Mouse (Mus musculus): ENCODE results near the gene Gjb4.
A peak's percentile ranks its signal among the peaks of the same experiment; 100 is the strongest.

The Gjb4 gene

GRCm38 (mm10) chr4:127353951-127354438 lies at the start of gene Gjb4:
Gene Gjb4, minus strand, starts transcription at chr4:127354081.
- DNase-seq (ENCODE audit: extremely low read depth, low read depth), result no peak

GRCm38 (mm10) chr4:127402614-127403013 lies 48.7 kb upstream of the Gjb4 start:
- DNase-seq (ENCODE audit: extremely low read depth, low read depth), result peak; percentile 9

- no peak for DNase-seq (ENCODE audit: extremely low read depth, low read depth)
Measured at GRCm38 (mm10) chr4:127402166-127402565, 48.3 kb upstream of the Gjb4 start.

- no peak for DNase-seq (ENCODE audit: extremely low read depth, low read depth)
Measured at GRCm38 (mm10) chr4:127400165-127401145, 46.6 kb upstream of the Gjb4 start.

GRCm38 (mm10) chr4:127395591-127395990 lies 41.7 kb upstream of the Gjb4 start:
- DNase-seq (ENCODE audit: extremely low read depth, low read depth), result no peak

- DNase-seq (ENCODE audit: extremely low read depth, low read depth), result no peak
Measured at GRCm38 (mm10) chr4:127389645-127390044, 35.8 kb upstream of the Gjb4 start.

- no peak for DNase-seq (ENCODE audit: extremely low read depth, low read depth)
Measured at GRCm38 (mm10) chr4:127377344-127377743, 23.5 kb upstream of the Gjb4 start.

GRCm38 (mm10) chr4:127375541-127376177 lies 21.8 kb upstream of the Gjb4 start:
- no peak for DNase-seq (ENCODE audit: extremely low read depth, low read depth)

- DNase-seq (ENCODE audit: extremely low read depth, low read depth), result no peak
Measured at GRCm38 (mm10) chr4:127374645-127375044, 20.8 kb upstream of the Gjb4 start.

- no peak for DNase-seq (ENCODE audit: extremely low read depth, low read depth)
Measured at GRCm38 (mm10) chr4:127373491-127373890, 19.6 kb upstream of the Gjb4 start.

- no peak for DNase-seq (ENCODE audit: extremely low read depth, low read depth)
Measured at GRCm38 (mm10) chr4:127371546-127371945, 17.7 kb upstream of the Gjb4 start.

- no peak for DNase-seq (ENCODE audit: extremely low read depth, low read depth)
Measured at GRCm38 (mm10) chr4:127370447-127370846, 16.6 kb upstream of the Gjb4 start.

GRCm38 (mm10) chr4:127368379-127368973 lies 14.6 kb upstream of the Gjb4 start:
- DNase-seq (ENCODE audit: extremely low read depth, low read depth), result peak; percentile 2

- no peak for DNase-seq (ENCODE audit: extremely low read depth, low read depth)
Measured at GRCm38 (mm10) chr4:127365834-127366233, 12.0 kb upstream of the Gjb4 start.

- DNase-seq (ENCODE audit: extremely low read depth, low read depth), result no peak
Measured at GRCm38 (mm10) chr4:127365433-127365832, 11.6 kb upstream of the Gjb4 start.

- DNase-seq (ENCODE audit: extremely low read depth, low read depth), result no peak
Measured at GRCm38 (mm10) chr4:127364431-127364830, 10.6 kb upstream of the Gjb4 start.

- no peak for DNase-seq (ENCODE audit: extremely low read depth, low read depth)
Measured at GRCm38 (mm10) chr4:127363331-127363730, 9.4 kb upstream of the Gjb4 start.

GRCm38 (mm10) chr4:127362520-127362919 lies 8.6 kb upstream of the Gjb4 start:
- no peak for DNase-seq (ENCODE audit: extremely low read depth, low read depth)

GRCm38 (mm10) chr4:127358018-127358417 lies 4.1 kb upstream of the Gjb4 start, which contains the start of gene Gjb5:
Gene Gjb5, minus strand, starts transcription at chr4:127358181.
- DNase-seq (ENCODE audit: extremely low read depth, low read depth), result no peak

- no peak for DNase-seq (ENCODE audit: extremely low read depth, low read depth)
Measured at GRCm38 (mm10) chr4:127354506-127355485, 915 bp upstream of the Gjb4 start.

GRCm38 (mm10) chr4:127352594-127352993 lies 1.3 kb downstream of the Gjb4 start:
- DNase-seq (ENCODE audit: extremely low read depth, low read depth), result no peak

Data from MEL-GATA-1-ER (cell line).